Mouse (Mus musculus): Measurements from ENCODE around the gene Orc3. TPM values are rescaled to one million over a fixed set of nuclear protein-coding genes. Genes with fewer than 3 reads are reported as not detected.

Gene Orc3
- total RNA-seq (2021), result 10 to 100 TPM; 43.1 to 43.7 TPM

GRCm38 (mm10) chr4:34614630-34615094 is at the start of gene Orc3, which contains the start of gene Rars2:
TSS of gene Orc3 (minus strand) at chr4:34614944.
TSS of gene Rars2 (plus strand) at chr4:34614957.
- peak; percentile 85 to 95 for DNase-seq (ENCODE audit: extremely low spot score in 1 of 2, low spot score in 2 of 2)
- intact Hi-C loops (cut with DNase I), result no loop called here

GRCm38 (mm10) chr4:34661927-34662326 is 47.2 kb upstream of the Orc3 start:
- DNase-seq (ENCODE audit: extremely low spot score in 1 of 2, low spot score in 2 of 2), result no peak
- intact Hi-C loops (cut with DNase I), result no loop called here

- DNase-seq (ENCODE audit: extremely low spot score in 1 of 2, low spot score in 2 of 2), result no peak
- intact Hi-C loops (cut with DNase I), result no loop called here
Observed at GRCm38 (mm10) chr4:34661514-34661913, 46.8 kb upstream of the Orc3 start.

GRCm38 (mm10) chr4:34659012-34659411 is 44.3 kb upstream of the Orc3 start:
- no peak for DNase-seq (ENCODE audit: extremely low spot score in 1 of 2, low spot score in 2 of 2)
- intact Hi-C loops (cut with DNase I), result no loop called here

GRCm38 (mm10) chr4:34656101-34656500 is 41.4 kb upstream of the Orc3 start:
- DNase-seq (ENCODE audit: extremely low spot score in 1 of 2, low spot score in 2 of 2), result no peak

GRCm38 (mm10) chr4:34653179-34653578 is 38.4 kb upstream of the Orc3 start:
- no peak for DNase-seq (ENCODE audit: extremely low spot score in 1 of 2, low spot score in 2 of 2)
- intact Hi-C loops (cut with DNase I), result no loop called here

More at GRCm38 (mm10) chr4:34656101-34656500, 41.4 kb upstream of the Orc3 start:
- intact Hi-C loops (cut with DNase I), result no loop called here

- DNase-seq (ENCODE audit: extremely low spot score in 1 of 2, low spot score in 2 of 2), result no peak
- intact Hi-C loops (cut with DNase I), result no loop called here
Observed at GRCm38 (mm10) chr4:34644779-34645178, 30.0 kb upstream of the Orc3 start.

GRCm38 (mm10) chr4:34640731-34641130 is 26.0 kb upstream of the Orc3 start:
- intact Hi-C loops (cut with DNase I), result no loop called here

GRCm38 (mm10) chr4:34639745-34640364 is 25.1 kb upstream of the Orc3 start:
- no peak for DNase-seq (ENCODE audit: extremely low spot score in 1 of 2, low spot score in 2 of 2)
- intact Hi-C loops (cut with DNase I), result no loop called here

More at GRCm38 (mm10) chr4:34640731-34641130, 26.0 kb upstream of the Orc3 start:
- DNase-seq (ENCODE audit: extremely low spot score in 1 of 2, low spot score in 2 of 2), result no peak

- intact Hi-C loops (cut with DNase I), result no loop called here
- no peak for DNase-seq (ENCODE audit: extremely low spot score in 1 of 2, low spot score in 2 of 2)
Observed at GRCm38 (mm10) chr4:34637851-34638250, 23.1 kb upstream of the Orc3 start.

- DNase-seq (ENCODE audit: extremely low spot score in 1 of 2, low spot score in 2 of 2), result no peak
- intact Hi-C loops (cut with DNase I), result no loop called here
Observed at GRCm38 (mm10) chr4:34637386-34637785, 22.6 kb upstream of the Orc3 start.

GRCm38 (mm10) chr4:34636036-34636435 is 21.3 kb upstream of the Orc3 start:
- intact Hi-C loops (cut with DNase I), result no loop called here
- no peak for DNase-seq (ENCODE audit: extremely low spot score in 1 of 2, low spot score in 2 of 2)

- no peak for DNase-seq (ENCODE audit: extremely low spot score in 1 of 2, low spot score in 2 of 2)
- intact Hi-C loops (cut with DNase I), result no loop called here
Observed at GRCm38 (mm10) chr4:34634129-34634528, 19.4 kb upstream of the Orc3 start.

GRCm38 (mm10) chr4:34629956-34630355 is 15.2 kb upstream of the Orc3 start:
- DNase-seq (ENCODE audit: extremely low spot score in 1 of 2, low spot score in 2 of 2), result no peak
- intact Hi-C loops (cut with DNase I), result no loop called here

GRCm38 (mm10) chr4:34626401-34626800 is 11.7 kb upstream of the Orc3 start:
- no peak for DNase-seq (ENCODE audit: extremely low spot score in 1 of 2, low spot score in 2 of 2)

GRCm38 (mm10) chr4:34625556-34625955 is 10.8 kb upstream of the Orc3 start:
- intact Hi-C loops (cut with DNase I), result no loop called here
- no peak for DNase-seq (ENCODE audit: extremely low spot score in 1 of 2, low spot score in 2 of 2)

More at GRCm38 (mm10) chr4:34626401-34626800, 11.7 kb upstream of the Orc3 start:
- intact Hi-C loops (cut with DNase I), result no loop called here

GRCm38 (mm10) chr4:34616146-34616545 is 1.4 kb upstream of the Orc3 start:
- intact Hi-C loops (cut with DNase I), result no loop called here
- no peak for DNase-seq (ENCODE audit: extremely low spot score in 1 of 2, low spot score in 2 of 2)

GRCm38 (mm10) chr4:34615303-34615702 is 559 bp upstream of the Orc3 start:
- intact Hi-C loops (cut with DNase I), result no loop called here
- DNase-seq (ENCODE audit: extremely low spot score in 1 of 2, low spot score in 2 of 2), result no peak

GRCm38 (mm10) chr4:34613571-34614145 is 1.1 kb downstream of the Orc3 start:
- peak in 1 of 2 experiments; percentile 42 for DNase-seq (ENCODE audit: extremely low spot score in 1 of 2, low spot score in 2 of 2)
- intact Hi-C loops (cut with DNase I), result no loop called here

GRCm38 (mm10) chr4:34606658-34607057 is 8.1 kb downstream of the Orc3 start:
- intact Hi-C loops (cut with DNase I), result no loop called here
- DNase-seq (ENCODE audit: extremely low spot score in 1 of 2, low spot score in 2 of 2), result no peak
